Mouse (Mus musculus) liver, embryonic 14.5 days (tissue): ENCODE data around the gene Zfp710.

ENCODE experiments used
- CTCF ChIP-seq: IDR thresholded peaks from 2 replicates; pipeline ENCODE4 v1.5.1; 2016; ENCODE audit warnings: antibody characterized with exemption, low read depth, control low read depth
- EP300 ChIP-seq: IDR thresholded peaks from 2 replicates; pipeline ENCODE4 v1.6.1; 2016; ENCODE audit warnings: antibody characterized with exemption, low read depth

- TF ChIP-seq CTCF: no peak
- no peak for TF ChIP-seq EP300
Measured at GRCm38 (mm10) chr7:80062083-80062826, 37.6 kb downstream of the Zfp710 start.
